Mouse (Mus musculus): ENCODE results near the gene Tram2.

DNA sequence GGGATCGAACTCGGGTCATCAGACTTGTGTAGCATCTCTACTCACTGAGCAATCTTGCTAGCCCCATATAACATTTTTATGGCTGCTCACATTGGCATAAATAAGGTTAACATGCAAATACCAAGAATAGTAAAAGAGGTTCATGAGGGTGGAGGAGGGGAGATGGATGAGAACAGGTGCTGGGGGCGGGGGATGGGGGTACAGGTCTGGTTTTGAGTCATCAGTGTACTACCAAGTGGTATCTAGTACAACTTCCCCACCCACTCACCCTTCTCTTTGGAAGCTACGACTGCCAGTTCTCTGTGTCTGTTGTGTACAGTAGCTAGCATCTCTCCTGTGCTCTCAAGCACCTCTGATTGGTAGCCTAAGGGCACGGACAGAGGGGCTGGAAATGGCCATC, 14.9 kb downstream of the Tram2 start:
- TF ChIP-seq POLR2A (IDR thresholded peaks at IDR 0.05; ENCODE audit: control insufficient read depth in 1 of 2, insufficient read depth in 1 of 2, low read depth in 1 of 2, low read length in 2 of 2, poor library complexity in 1 of 2) (no peak), MAZ (IDR thresholded peaks at IDR 0.05; ENCODE audit: low read depth, low read length) (no peak), CTCF (IDR thresholded peaks at IDR 0.05 in 2 of 3, conservative IDR thresholded peaks at IDR 0.05 in 1 of 3; ENCODE audit: control insufficient read depth in 1 of 3, insufficient read depth in 1 of 3, low read depth in 2 of 3, low read length in 3 of 3, poor library complexity in 1 of 3, severe bottlenecking in 1 of 3) (no peak), RAD21 (IDR thresholded peaks at IDR 0.05; ENCODE audit: low read depth, low read length) (no peak)

Measured in MEL (cell line).